Mouse (Mus musculus) lung, postnatal 0 days (tissue): ENCODE measurements at regions not wholly inside any gene's neighbourhood (a gene's known extent, or its start where the extent isn't known, plus 50 kb on each side); places are given as distances from the start of the nearest gene placed in this dataset.

ENCODE experiments used
- CTCF ChIP-seq: IDR thresholded peaks from 2 replicates; pipeline ENCODE4 v1.5.1; 2016; ENCODE audit warnings: antibody characterized with exemption, mild to moderate bottlenecking
- EP300 ChIP-seq: IDR thresholded peaks from 2 replicates; pipeline ENCODE4 v1.6.1; 2016; ENCODE audit warnings: antibody characterized with exemption, mild to moderate bottlenecking, control low read depth

DNA sequence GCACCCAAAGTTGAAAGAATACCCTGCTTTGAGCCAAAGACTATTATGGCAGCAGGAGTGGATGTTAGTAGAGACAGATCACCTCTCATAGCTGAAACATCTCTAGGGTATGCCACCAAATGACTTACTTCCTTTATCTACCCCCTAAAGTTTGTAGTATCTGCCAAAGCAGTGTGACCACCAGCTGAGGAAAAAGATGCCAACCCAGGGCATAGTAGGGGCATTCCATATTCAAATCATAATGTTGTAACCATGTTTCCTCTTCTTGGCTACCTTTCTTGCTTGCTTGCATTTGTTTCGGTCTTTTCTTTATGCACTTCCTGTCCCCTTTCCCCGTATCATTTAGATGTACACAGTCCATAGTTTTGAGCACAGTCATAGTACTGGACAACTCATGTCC lies 1449.6 kb downstream of the Gsdmc2 start:
- TF ChIP-seq CTCF (no peak), EP300 (no peak)
